ENCODE assay signal across 13 mouse cellular contexts in genomic region chr11:111781321-111781720, GRCm38 (mm10).
DNase-seq lines count a peak whose midpoint lies in the region; ATAC-seq and TF ChIP-seq lines count a peak whose summit lies in the region.
"Had no signal": no experiment of that assay in that cellular context is flagged by ENCODE, and none has a peak within 500 bp of the region (broad histone marks: within the 10 kb centered on the region; RNA-seq: fewer than 3 reads in every experiment).

No protein-coding gene starts in this region.

- H3K9me3 ChIP-seq in hindbrain, embryonic 16.5 days (ENCODE audit: control insufficient read depth, low read length): no peaks in the 10 kb centered on the region
- H3K9me3 ChIP-seq in hindbrain, embryonic 12.5 days (replicated peaks): no peaks in the 10 kb centered on the region
- H3K9me3 ChIP-seq in embryonic facial prominence, embryonic 12.5 days: no peaks in the 10 kb centered on the region
- no peaks in the 10 kb centered on the region for H3K9me3 ChIP-seq in liver, postnatal 0 days (ENCODE audit: low read length)

- H3K9ac ChIP-seq in hindbrain, embryonic 16.5 days (ENCODE audit: low read depth, low read length): no peak overlapping the region
- H3K9ac ChIP-seq in hindbrain, embryonic 12.5 days: no peak overlapping the region
- H3K9ac ChIP-seq in embryonic facial prominence, embryonic 12.5 days: no peak overlapping the region
- no peak overlapping the region for H3K9ac ChIP-seq in liver, postnatal 0 days (replicated peaks)

- H3K36me3 ChIP-seq in hindbrain, embryonic 16.5 days (ENCODE audit: control insufficient read depth, insufficient read depth, low read length): no peaks in the 10 kb centered on the region
- H3K36me3 ChIP-seq in hindbrain, embryonic 12.5 days: no peaks in the 10 kb centered on the region
- H3K36me3 ChIP-seq in embryonic facial prominence, embryonic 12.5 days: no peaks in the 10 kb centered on the region
- no peaks in the 10 kb centered on the region for H3K36me3 ChIP-seq in liver, postnatal 0 days (replicated peaks; ENCODE audit: insufficient read depth, low read length)

- peak overlapping the region; percentile 10; the same call in 1 of the 2 replicates for H3K4me2 ChIP-seq in hindbrain, embryonic 16.5 days (ENCODE audit: low read length)
- no peak overlapping the region for H3K4me2 ChIP-seq in hindbrain, embryonic 12.5 days (replicated peaks)
- H3K4me2 ChIP-seq in embryonic facial prominence, embryonic 12.5 days (replicated peaks): peak overlapping the region; percentile 21
- H3K4me2 ChIP-seq in liver, postnatal 0 days (ENCODE audit: low read depth, low read length): no peak overlapping the region

- no peak overlapping the region for H3K4me3 ChIP-seq in hindbrain, embryonic 16.5 days (ENCODE audit: low read length)
- H3K4me3 ChIP-seq in hindbrain, embryonic 12.5 days: no peak overlapping the region
- no peak overlapping the region for H3K4me3 ChIP-seq in embryonic facial prominence, embryonic 12.5 days
- H3K4me3 ChIP-seq in liver, postnatal 0 days (ENCODE audit: low read depth, low read length): no peak overlapping the region
- H3K4me3 ChIP-seq: left cerebral cortex, adult 2 months had no signal

- H3K4me1 ChIP-seq in hindbrain, embryonic 16.5 days (ENCODE audit: control insufficient read depth, insufficient read depth, low read depth, low read length): no peaks in the 10 kb centered on the region
- no peaks in the 10 kb centered on the region for H3K4me1 ChIP-seq in hindbrain, embryonic 12.5 days
- no peaks in the 10 kb centered on the region; the same call in 1 of the 2 replicates for H3K4me1 ChIP-seq in embryonic facial prominence, embryonic 12.5 days
- no peaks in the 10 kb centered on the region for H3K4me1 ChIP-seq in liver, postnatal 0 days (ENCODE audit: insufficient read depth)

- no peaks in the 10 kb centered on the region for H3K27me3 ChIP-seq in hindbrain, embryonic 16.5 days (replicated peaks; ENCODE audit: control insufficient read depth, insufficient read depth, low read length)
- no peaks in the 10 kb centered on the region for H3K27me3 ChIP-seq in hindbrain, embryonic 12.5 days
- H3K27me3 ChIP-seq in embryonic facial prominence, embryonic 12.5 days: no peaks in the 10 kb centered on the region
- no peaks in the 10 kb centered on the region for H3K27me3 ChIP-seq in liver, postnatal 0 days (ENCODE audit: insufficient read depth, low read length)

- no peak for TF ChIP-seq CTCF in liver, postnatal 0 days (IDR thresholded peaks at IDR 0.05; ENCODE audit: low read depth)

- 63% methylated on average over 7 of the region's 7 CpGs for WGBS in hindbrain, embryonic 16.5 days
- 72% methylated on average over 7 of the region's 7 CpGs for WGBS in hindbrain, embryonic 12.5 days
- WGBS in embryonic facial prominence, embryonic 12.5 days: 23% methylated on average over 7 of the region's 7 CpGs
- WGBS in liver, postnatal 0 days (ENCODE audit: insufficient replicate concordance): 64% methylated on average over 7 of the region's 7 CpGs

- ATAC-seq in hindbrain, embryonic 16.5 days: no peak
- ATAC-seq in hindbrain, embryonic 12.5 days (ENCODE audit: low FRiP score): no peak
- no peak for ATAC-seq in embryonic facial prominence, embryonic 12.5 days (ENCODE audit: insufficient number of reproducible peaks, insufficient read depth, low FRiP score, low TSS enrichment)
- ATAC-seq in liver, postnatal 0 days: no peak

- peak; percentile 21 for DNase-seq in MN1 (ENCODE audit: low spot score)
- peak; percentile 4 for DNase-seq in lung, postnatal 14 days
- no peak for DNase-seq in adrenal gland, adult 8-10 months
- no peak for DNase-seq in liver, postnatal 0 days
- DNase-seq: gastrocnemius, postnatal 25 days; kidney, adult 11 months; right cerebral cortex, postnatal 14 days; thymus, postnatal 14 days had no signal

- no peak overlapping the region for H3K27ac ChIP-seq in hindbrain, embryonic 16.5 days (ENCODE audit: low read depth, low read length)
- H3K27ac ChIP-seq in hindbrain, embryonic 12.5 days: no peak overlapping the region
- no peak overlapping the region for H3K27ac ChIP-seq in embryonic facial prominence, embryonic 12.5 days
- H3K27ac ChIP-seq in liver, postnatal 0 days (ENCODE audit: low read depth): no peak overlapping the region
- H3K27ac ChIP-seq: left cerebral cortex, adult 2 months; macrophage had no signal

- no peak for TF ChIP-seq EP300 in liver, postnatal 0 days (IDR thresholded peaks at IDR 0.05; ENCODE audit: low read depth)

Comparison
In these comparisons a context has a peak if more than half of its experiments do, and no peak if none do; other contexts are left out.
1. H3K4me2 ChIP-seq: peak in hindbrain, embryonic 16.5 days (single experiment) and embryonic facial prominence, embryonic 12.5 days (single experiment); none in hindbrain, embryonic 12.5 days (single experiment) and liver, postnatal 0 days (single experiment).
2. DNase-seq: peak in MN1 (single experiment) and lung, postnatal 14 days (single experiment); none in adrenal gland, adult 8-10 months (single experiment) and liver, postnatal 0 days (single experiment).